Mouse (Mus musculus): Measurements from ENCODE around the gene Foxc1.

DNA sequence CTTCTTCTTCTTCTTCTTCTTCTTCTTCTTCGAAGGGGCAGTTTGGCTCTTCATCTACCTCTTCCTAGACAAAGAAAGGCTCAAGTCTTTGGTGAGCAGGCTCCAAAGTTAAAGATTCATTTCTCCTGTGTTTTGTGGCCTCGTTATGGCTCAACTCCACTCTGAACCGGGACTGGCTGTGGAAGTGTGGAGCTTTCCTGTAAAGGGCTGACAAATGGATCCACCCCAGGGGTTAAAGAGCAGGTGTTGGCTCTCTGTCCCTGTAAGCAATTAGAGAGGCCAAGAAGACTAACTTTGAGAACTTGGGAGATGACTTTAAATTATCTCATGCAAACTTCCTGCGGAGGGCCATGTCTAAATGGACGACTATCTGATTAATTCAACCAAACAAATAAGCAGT lies 4.0 kb upstream of the Foxc1 start:
- no peak for TF ChIP-seq CTCF (IDR thresholded peaks at IDR 0.05; ENCODE audit: borderline replicate concordance, extremely low read depth, insufficient read depth, insufficient read length)
- TF ChIP-seq POLR2A (IDR thresholded peaks at IDR 0.05; ENCODE audit: borderline replicate concordance, extremely low read depth, insufficient read depth, insufficient read length, poor library complexity, severe bottlenecking), result no peak

Measured in brain, embryonic 14.5 days (tissue).